Mouse (Mus musculus): Measurements from ENCODE around the gene Xrcc5.

The Xrcc5 gene

GRCm38 (mm10) chr1:72316409-72316808, 9.2 kb downstream of the Xrcc5 start:
- DNase-seq, result no peak

- DNase-seq, result no peak
Observed at GRCm38 (mm10) chr1:72316901-72317300, 9.7 kb downstream of the Xrcc5 start.

DNA sequence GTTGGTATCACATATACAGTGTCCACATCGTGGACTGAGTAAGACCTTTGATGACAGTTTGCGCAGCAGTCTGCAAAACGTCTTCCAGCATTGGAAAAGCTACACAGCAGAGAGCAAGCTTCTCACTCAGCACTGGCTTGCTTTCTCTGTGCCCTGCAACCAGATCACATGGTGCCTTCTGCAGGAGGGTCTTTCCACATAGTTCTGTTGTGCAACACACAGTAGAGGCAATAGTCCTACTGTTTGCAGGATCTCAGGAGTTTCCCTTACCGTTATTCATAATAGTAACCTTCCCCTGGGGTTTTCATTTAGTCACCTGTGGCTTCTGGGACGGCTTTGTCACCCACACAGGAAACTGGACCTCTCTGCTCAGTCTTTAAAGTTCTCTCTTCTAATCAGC, 13.5 kb downstream of the Xrcc5 start:
- DNase-seq, result no peak

GRCm38 (mm10) chr1:72323248-72323647, 16.0 kb downstream of the Xrcc5 start:
- DNase-seq, result no peak

- DNase-seq, result no peak
Observed at GRCm38 (mm10) chr1:72326162-72326821, 19.1 kb downstream of the Xrcc5 start.

DNA sequence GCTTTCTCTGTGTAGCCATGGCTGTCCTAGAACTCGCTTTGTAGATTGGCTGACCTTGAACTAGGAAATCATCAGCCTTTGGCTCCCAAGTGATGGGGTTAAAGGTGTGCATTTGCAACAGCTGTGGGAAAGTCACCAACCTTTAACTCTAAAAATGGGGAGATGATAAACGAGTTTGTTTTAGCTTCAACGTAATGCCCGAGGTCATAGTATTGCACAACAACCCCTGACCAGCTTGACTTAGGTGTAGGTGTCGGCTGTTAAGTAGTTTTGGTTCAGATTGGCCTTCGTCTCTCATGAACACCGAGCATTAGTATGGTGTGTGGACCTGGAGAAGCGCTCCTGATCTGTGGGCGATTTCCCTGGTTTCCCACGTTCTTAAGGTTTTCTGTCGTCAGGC, 27.6 kb downstream of the Xrcc5 start:
- no peak for DNase-seq

DNA sequence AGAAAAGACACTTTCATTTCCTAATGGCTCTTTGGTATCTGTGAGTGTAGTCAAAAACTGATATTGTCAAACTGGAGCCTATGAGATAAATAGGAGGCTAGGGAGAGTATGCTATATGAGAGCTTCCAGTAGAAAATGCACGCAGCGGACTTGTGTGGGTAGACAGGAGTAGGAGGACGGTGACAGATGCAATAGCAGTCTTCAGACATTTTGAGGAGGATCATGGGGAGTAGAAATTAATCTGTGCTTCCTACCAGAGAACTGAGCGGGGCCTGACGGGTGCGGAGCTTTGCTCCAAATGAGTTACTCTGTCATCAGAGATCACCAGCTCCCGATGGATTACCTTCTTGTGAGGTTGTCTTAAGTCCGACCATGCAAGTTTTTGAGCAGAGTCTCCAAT, 29.6 kb downstream of the Xrcc5 start:
- DNase-seq, result no peak

GRCm38 (mm10) chr1:72338341-72338740, 31.1 kb downstream of the Xrcc5 start:
- no peak for DNase-seq

GRCm38 (mm10) chr1:72347873-72348272, 40.7 kb downstream of the Xrcc5 start:
- DNase-seq, result no peak

DNA sequence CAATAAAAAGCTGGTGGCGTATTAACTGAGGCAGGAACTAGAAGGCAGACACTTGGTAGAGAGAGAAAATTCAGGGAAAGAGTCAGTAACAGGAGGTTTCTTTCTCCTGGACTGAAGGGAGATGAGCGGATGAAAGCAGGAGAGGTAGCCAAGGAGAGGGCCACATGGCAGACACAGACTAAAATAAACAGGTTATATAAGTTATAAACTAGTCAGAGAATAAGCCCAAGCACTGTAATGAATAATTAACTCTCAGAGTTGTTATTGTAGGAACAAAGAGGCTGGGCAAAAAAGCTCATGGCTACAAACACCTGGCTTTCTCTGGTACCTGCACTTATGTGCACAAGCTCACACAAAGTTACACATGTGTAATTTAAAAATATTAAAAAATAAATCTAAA, 47.6 kb downstream of the Xrcc5 start:
- DNase-seq, result no peak

DNA sequence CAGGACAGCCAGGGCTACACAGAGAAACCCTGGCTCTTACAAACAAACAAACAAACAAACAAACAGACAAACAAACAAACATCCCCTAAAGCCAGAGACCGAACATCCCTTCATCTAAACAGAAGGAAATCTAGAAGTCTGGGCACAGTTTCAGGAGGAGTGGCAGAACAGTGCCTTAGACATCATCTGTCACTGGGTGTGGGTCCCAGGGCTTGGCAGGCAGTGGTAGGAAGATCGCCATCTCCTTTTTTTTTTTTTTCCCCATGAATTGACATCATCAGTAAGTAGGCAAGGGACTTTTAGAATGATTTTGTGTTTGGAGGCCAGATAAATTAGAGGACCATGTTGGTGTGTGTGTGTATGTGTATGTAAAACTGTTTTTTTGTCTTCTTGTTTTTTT, 51.0 kb downstream of the Xrcc5 start:
- no peak for DNase-seq

DNA sequence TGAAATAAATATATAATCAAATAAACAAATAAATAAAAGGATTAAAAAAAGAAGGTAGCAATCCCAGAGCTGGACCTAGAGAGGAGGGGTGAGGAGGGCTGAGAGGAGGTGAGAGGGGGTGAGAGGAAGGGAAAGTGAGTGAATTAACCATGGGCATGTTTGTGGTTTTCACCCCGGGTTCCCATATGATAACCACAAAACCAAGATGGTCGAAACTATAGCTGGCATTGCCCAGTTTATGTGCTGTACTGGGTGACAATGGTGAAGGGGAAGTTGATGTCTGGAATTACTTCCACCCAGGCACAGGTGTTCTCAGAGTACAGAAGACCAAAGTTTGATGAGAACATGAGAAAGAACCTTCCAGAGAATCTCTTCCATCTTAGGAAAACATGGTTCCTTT, 52.2 kb downstream of the Xrcc5 start:
- DNase-seq, result no peak

GRCm38 (mm10) chr1:72360809-72361208, 53.6 kb downstream of the Xrcc5 start:
- DNase-seq, result no peak

GRCm38 (mm10) chr1:72364661-72365060, 57.4 kb downstream of the Xrcc5 start:
- no peak for DNase-seq

DNA sequence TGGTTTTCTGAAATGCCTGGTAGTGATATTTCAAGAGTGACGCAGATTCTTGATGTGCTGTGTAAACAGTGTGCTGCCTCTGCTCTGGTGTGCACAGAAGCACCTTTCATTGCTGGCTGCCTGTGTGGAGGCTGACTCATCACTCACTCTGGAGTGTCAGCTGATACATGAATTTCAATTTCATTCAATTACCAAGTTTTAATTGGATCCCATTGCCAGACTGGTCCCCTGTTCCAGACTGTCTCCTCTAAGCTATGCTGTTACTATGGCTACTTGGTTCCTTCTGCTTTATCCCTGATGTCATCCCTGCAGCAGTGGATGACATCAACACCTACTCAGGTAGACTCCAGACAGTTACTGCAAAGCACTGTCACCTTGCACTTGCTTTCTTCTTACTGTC, 65.3 kb downstream of the Xrcc5 start:
- DNase-seq, result no peak

DNA sequence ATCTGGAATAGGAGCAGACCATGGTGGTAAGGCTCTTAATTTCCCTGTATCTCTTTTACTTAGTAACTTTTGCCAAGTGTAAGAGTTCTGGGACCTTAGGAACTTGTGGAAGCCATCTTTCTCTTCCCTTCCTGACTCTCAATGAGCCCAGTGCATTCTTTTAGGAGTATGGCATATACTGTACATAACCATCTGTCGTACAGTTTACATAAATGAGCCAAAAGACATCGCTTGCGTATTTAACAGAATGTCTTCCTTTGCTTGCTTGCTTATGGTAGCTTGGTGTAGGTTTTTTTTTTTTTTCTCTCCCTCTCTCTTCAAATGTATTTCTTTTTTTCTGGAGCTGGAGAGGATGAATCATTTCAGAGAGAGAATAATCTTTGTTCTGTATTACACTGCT, 65.7 kb downstream of the Xrcc5 start:
- DNase-seq, result no peak

DNA sequence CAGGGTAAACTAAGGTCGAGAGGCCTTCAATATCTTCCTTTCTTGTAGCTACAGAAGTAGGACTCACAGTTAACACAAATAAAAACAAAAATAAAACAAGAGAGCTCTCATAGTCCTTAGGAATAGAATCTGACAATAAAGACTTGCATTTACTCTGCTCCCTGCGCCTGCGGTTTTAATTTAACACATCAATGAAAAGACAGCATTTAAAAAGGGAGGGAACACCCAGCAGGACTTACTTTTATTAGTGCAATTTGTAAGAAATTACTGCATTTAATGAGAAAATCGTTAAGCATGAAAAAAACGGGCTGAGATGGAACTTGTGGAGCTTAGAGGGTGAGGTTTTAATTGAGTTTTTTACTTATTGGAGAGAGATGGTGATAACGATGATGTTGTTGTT, 66.4 kb downstream of the Xrcc5 start:
- DNase-seq, result no peak

DNA sequence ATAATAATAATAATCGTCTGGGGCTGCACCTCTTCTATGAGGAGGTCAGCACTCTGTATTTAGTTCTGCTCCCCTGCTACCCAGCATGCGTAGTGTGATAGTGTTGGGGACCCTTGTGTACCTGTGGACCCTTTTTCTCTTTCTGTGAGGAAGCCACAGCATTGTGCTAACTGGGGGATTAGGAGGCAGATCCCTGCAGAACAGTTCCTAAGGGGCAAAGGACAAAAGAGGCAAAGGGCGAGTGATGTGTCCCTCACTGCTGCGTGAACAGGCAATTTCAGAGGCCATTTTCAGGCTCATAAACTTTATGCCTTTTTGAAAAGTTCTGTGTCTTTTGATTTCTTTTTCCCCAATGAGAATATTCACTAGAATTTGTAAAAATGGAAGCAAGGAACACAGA, 66.8 kb downstream of the Xrcc5 start:
- no peak for DNase-seq

DNA sequence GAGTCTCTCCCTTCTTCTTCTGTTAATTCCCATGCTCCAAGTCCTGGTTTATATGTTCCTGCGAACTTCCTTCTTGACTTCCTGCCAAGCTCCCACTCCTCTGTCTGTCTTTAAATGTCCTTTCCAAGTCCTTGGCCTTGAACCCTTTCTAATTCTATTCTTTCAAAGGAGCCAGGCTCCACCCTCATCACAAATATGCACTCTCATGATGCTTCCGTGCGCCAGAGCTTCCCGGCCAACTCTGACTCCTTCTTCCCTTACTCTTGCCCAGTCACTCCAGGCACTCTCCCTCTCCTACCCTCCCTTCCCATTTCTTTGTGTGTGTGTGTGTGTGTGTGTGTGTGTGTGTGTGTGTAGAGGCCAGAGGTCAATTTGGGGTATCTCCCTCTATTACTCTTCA, 70.9 kb downstream of the Xrcc5 start:
- no peak for DNase-seq

- DNase-seq, result no peak
Observed at GRCm38 (mm10) chr1:72379752-72380353, 72.6 kb downstream of the Xrcc5 start.

- DNase-seq, result no peak
Observed at GRCm38 (mm10) chr1:72380544-72380943, 73.3 kb downstream of the Xrcc5 start.

DNA sequence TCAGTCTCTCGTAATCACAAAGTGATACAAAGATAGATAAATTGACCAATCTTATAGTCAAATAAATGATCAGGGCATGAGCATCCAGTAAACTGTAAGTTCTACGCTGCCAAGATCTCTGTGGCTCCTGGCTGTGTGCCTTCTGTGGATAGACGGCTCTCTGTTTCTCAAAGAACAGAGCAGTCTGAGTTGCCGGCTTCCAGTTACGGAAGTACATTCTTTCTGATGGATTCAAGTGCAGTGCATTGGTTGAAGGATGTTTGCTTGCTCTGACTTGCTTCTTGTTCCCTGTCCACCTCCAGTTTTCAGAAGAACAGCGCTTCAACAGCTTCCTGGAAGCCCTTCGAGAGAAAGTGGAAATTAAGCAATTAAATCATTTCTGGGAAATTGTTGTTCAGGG, 75.8 kb downstream of the Xrcc5 start:
- DNase-seq, result no peak

DNA sequence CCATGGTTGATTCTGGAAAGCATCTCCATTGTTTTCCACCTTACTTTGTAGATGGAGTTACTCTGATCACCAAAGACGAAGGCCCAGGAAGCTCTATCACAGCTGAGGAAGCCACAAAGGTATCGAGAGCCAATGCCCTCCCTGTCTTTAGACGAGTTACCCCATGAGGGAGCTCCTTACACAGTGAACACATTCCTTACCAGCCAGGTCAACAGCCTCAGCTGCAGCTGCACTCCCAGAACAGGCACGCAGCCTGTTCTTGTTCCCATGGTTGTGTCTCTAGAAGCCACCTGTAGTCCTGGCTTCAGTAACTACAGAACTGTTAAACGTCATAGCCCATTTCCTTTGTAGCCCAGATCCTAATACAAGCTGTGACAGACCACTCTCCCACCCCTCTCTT, 76.4 kb downstream of the Xrcc5 start:
- DNase-seq, result no peak

GRCm38 (mm10) chr1:72390420-72390819, 83.2 kb downstream of the Xrcc5 start:
- DNase-seq, result no peak

- DNase-seq, result no peak
Observed at GRCm38 (mm10) chr1:72399720-72400401, 92.6 kb downstream of the Xrcc5 start.

All from spleen, adult 18-20 months (tissue).